Mouse (Mus musculus): ENCODE results near the gene Pla2g4e. TPM values are rescaled to one million over a fixed set of nuclear protein-coding genes. Genes with fewer than 3 reads are reported as not detected.

Gene Pla2g4e
- total RNA-seq, 1 experiment = 1.1 TPM

GRCm38 (mm10) chr2:120211448-120211847, 33.7 kb downstream of the Pla2g4e start:
- Histone ChIP-seq H3K4me1 (ENCODE audit: control insufficient read depth in 2 of 2, insufficient read depth in 2 of 2, low read length in 2 of 2, poor library complexity in 1 of 2) (no peaks in the 10 kb centered on the region), H3K27ac (ENCODE audit: insufficient read depth, low read depth, low read length, poor library complexity, severe bottlenecking) (no peak overlapping the region), H3K9me3 (ENCODE audit: control insufficient read depth, insufficient read depth, low read depth, low read length) (no peaks in the 10 kb centered on the region), H3K4me3 (ENCODE audit: insufficient read depth in 1 of 2, low read depth in 1 of 2, low read length in 2 of 2, poor library complexity in 1 of 2, severe bottlenecking in 1 of 2) (no peak overlapping the region), H3K36me3 (ENCODE audit: control insufficient read depth, insufficient read depth, low read length, poor library complexity, severe bottlenecking) (no peaks in the 10 kb centered on the region), H3K9ac (ENCODE audit: insufficient read depth, low read depth, low read length, poor library complexity, severe bottlenecking) (no peak overlapping the region)
- TF ChIP-seq CHD2 (IDR thresholded peaks at IDR 0.05; ENCODE audit: low read depth, low read length) = no peak
- no peak for TF ChIP-seq ZC3H11A (IDR thresholded peaks at IDR 0.05; ENCODE audit: borderline replicate concordance, low read depth, low read length)
- TF ChIP-seq ZNF384 (IDR thresholded peaks at IDR 0.05; ENCODE audit: low read depth, low read length) = no peak
- no peak for DNase-seq (ENCODE audit: low read depth, low spot score)
- in situ Hi-C loops (cut with MboI; ENCODE audit: low sequenced_read_pairs in 2 of 2, unreplicated experiment in 2 of 2) = no loop called here

GRCm38 (mm10) chr2:120207926-120208325, 37.2 kb downstream of the Pla2g4e start:
- in situ Hi-C loops (cut with MboI; ENCODE audit: low sequenced_read_pairs in 2 of 2, unreplicated experiment in 2 of 2) = no loop called here
- no peak overlapping the region for H3K27ac ChIP-seq (ENCODE audit: insufficient read depth, low read depth, low read length, poor library complexity, severe bottlenecking)
- no peaks in the 10 kb centered on the region for H3K36me3 ChIP-seq (ENCODE audit: control insufficient read depth, insufficient read depth, low read length, poor library complexity, severe bottlenecking)
- no peak overlapping the region for H3K4me3 ChIP-seq (ENCODE audit: insufficient read depth in 1 of 2, low read depth in 1 of 2, low read length in 2 of 2, poor library complexity in 1 of 2, severe bottlenecking in 1 of 2)
- no peaks in the 10 kb centered on the region for H3K4me1 ChIP-seq (ENCODE audit: control insufficient read depth in 2 of 2, insufficient read depth in 2 of 2, low read length in 2 of 2, poor library complexity in 1 of 2)
- no peaks in the 10 kb centered on the region for H3K9me3 ChIP-seq (ENCODE audit: control insufficient read depth, insufficient read depth, low read depth, low read length)
- H3K9ac ChIP-seq (ENCODE audit: insufficient read depth, low read depth, low read length, poor library complexity, severe bottlenecking) = no peak overlapping the region
- TF ChIP-seq ZNF384 (IDR thresholded peaks at IDR 0.05; ENCODE audit: low read depth, low read length) (no peak), ZC3H11A (IDR thresholded peaks at IDR 0.05; ENCODE audit: borderline replicate concordance, low read depth, low read length) (no peak), CHD2 (IDR thresholded peaks at IDR 0.05; ENCODE audit: low read depth, low read length) (no peak), HCFC1 (IDR thresholded peaks at IDR 0.05; ENCODE audit: borderline replicate concordance, insufficient read depth, low read length) (no peak), MAFK (IDR thresholded peaks at IDR 0.05; ENCODE audit: insufficient read depth, low read depth, low read length) (no peak)
- DNase-seq (ENCODE audit: low read depth, low spot score) = no peak

- no peak for TF ChIP-seq ZNF384 (IDR thresholded peaks at IDR 0.05; ENCODE audit: low read depth, low read length)
- no peak for DNase-seq (ENCODE audit: low read depth, low spot score)
- Histone ChIP-seq H3K27ac (ENCODE audit: insufficient read depth, low read depth, low read length, poor library complexity, severe bottlenecking) (no peak overlapping the region), H3K9me3 (ENCODE audit: control insufficient read depth, insufficient read depth, low read depth, low read length) (no peaks in the 10 kb centered on the region), H3K9ac (ENCODE audit: insufficient read depth, low read depth, low read length, poor library complexity, severe bottlenecking) (no peak overlapping the region), H3K4me1 (ENCODE audit: control insufficient read depth in 2 of 2, insufficient read depth in 2 of 2, low read length in 2 of 2, poor library complexity in 1 of 2) (no peaks in the 10 kb centered on the region), H3K36me3 (ENCODE audit: control insufficient read depth, insufficient read depth, low read length, poor library complexity, severe bottlenecking) (no peaks in the 10 kb centered on the region), H3K4me3 (ENCODE audit: insufficient read depth in 1 of 2, low read depth in 1 of 2, low read length in 2 of 2, poor library complexity in 1 of 2, severe bottlenecking in 1 of 2) (no peak overlapping the region)
- in situ Hi-C loops (cut with MboI; ENCODE audit: low sequenced_read_pairs in 2 of 2, unreplicated experiment in 2 of 2) = no loop called here
These were observed 38.1 kb downstream of the Pla2g4e start for GRCm38 (mm10) chr2:120207028-120207427.

- in situ Hi-C loops (cut with MboI; ENCODE audit: low sequenced_read_pairs in 2 of 2, unreplicated experiment in 2 of 2) = no loop called here
- H3K9me3 ChIP-seq (ENCODE audit: control insufficient read depth, insufficient read depth, low read depth, low read length) = no peaks in the 10 kb centered on the region
- TF ChIP-seq MAFK (IDR thresholded peaks at IDR 0.05; ENCODE audit: insufficient read depth, low read depth, low read length) = no peak
- TF ChIP-seq HCFC1 (IDR thresholded peaks at IDR 0.05; ENCODE audit: borderline replicate concordance, insufficient read depth, low read length) = no peak
- TF ChIP-seq ZNF384 (IDR thresholded peaks at IDR 0.05; ENCODE audit: low read depth, low read length) = no peak
- TF ChIP-seq CHD2 (IDR thresholded peaks at IDR 0.05; ENCODE audit: low read depth, low read length) = no peak
- TF ChIP-seq ZC3H11A (IDR thresholded peaks at IDR 0.05; ENCODE audit: borderline replicate concordance, low read depth, low read length) = no peak
- no peak overlapping the region for H3K27ac ChIP-seq (ENCODE audit: insufficient read depth, low read depth, low read length, poor library complexity, severe bottlenecking)
- no peak overlapping the region for H3K9ac ChIP-seq (ENCODE audit: insufficient read depth, low read depth, low read length, poor library complexity, severe bottlenecking)
- H3K36me3 ChIP-seq (ENCODE audit: control insufficient read depth, insufficient read depth, low read length, poor library complexity, severe bottlenecking) = no peaks in the 10 kb centered on the region
- no peaks in the 10 kb centered on the region for H3K4me1 ChIP-seq (ENCODE audit: control insufficient read depth in 2 of 2, insufficient read depth in 2 of 2, low read length in 2 of 2, poor library complexity in 1 of 2)
- H3K4me3 ChIP-seq (ENCODE audit: insufficient read depth in 1 of 2, low read depth in 1 of 2, low read length in 2 of 2, poor library complexity in 1 of 2, severe bottlenecking in 1 of 2) = no peak overlapping the region
- no peak for DNase-seq (ENCODE audit: low read depth, low spot score)
These were observed 41.4 kb downstream of the Pla2g4e start for GRCm38 (mm10) chr2:120203742-120204141.

GRCm38 (mm10) chr2:120200077-120200476, 45.1 kb downstream of the Pla2g4e start:
- H3K4me3 ChIP-seq (ENCODE audit: insufficient read depth in 1 of 2, low read depth in 1 of 2, low read length in 2 of 2, poor library complexity in 1 of 2, severe bottlenecking in 1 of 2) = no peak overlapping the region
- H3K4me1 ChIP-seq (ENCODE audit: control insufficient read depth in 2 of 2, insufficient read depth in 2 of 2, low read length in 2 of 2, poor library complexity in 1 of 2) = peaks cover 1 to 4% of the 10 kb centered on the region in 2 experiments; a peak in 1 of 4 replicates
- H3K36me3 ChIP-seq (ENCODE audit: control insufficient read depth, insufficient read depth, low read length, poor library complexity, severe bottlenecking) = no peaks in the 10 kb centered on the region
- no peaks in the 10 kb centered on the region for H3K9me3 ChIP-seq (ENCODE audit: control insufficient read depth, insufficient read depth, low read depth, low read length)
- in situ Hi-C loops (cut with MboI; ENCODE audit: low sequenced_read_pairs in 2 of 2, unreplicated experiment in 2 of 2) = no loop called here
- TF ChIP-seq ZNF384 (IDR thresholded peaks at IDR 0.05; ENCODE audit: low read depth, low read length) (no peak), CHD2 (IDR thresholded peaks at IDR 0.05; ENCODE audit: low read depth, low read length) (no peak), MAFK (IDR thresholded peaks at IDR 0.05; ENCODE audit: insufficient read depth, low read depth, low read length) (no peak), ZC3H11A (IDR thresholded peaks at IDR 0.05; ENCODE audit: borderline replicate concordance, low read depth, low read length) (no peak), HCFC1 (IDR thresholded peaks at IDR 0.05; ENCODE audit: borderline replicate concordance, insufficient read depth, low read length) (no peak)
- no peak for DNase-seq (ENCODE audit: low read depth, low spot score)
- no peak overlapping the region for H3K9ac ChIP-seq (ENCODE audit: insufficient read depth, low read depth, low read length, poor library complexity, severe bottlenecking)
- H3K27ac ChIP-seq (ENCODE audit: insufficient read depth, low read depth, low read length, poor library complexity, severe bottlenecking) = no peak overlapping the region
